Mouse (Mus musculus): ENCODE measurements around the gene Sh3rf1. TPM values are rescaled to one million over a fixed set of nuclear protein-coding genes. Genes with fewer than 3 reads are reported as not detected.

Gene Sh3rf1
- 4.0 and 4.4 TPM in 2 replicates for polyA plus RNA-seq (2012; rRNA removed)

DNA sequence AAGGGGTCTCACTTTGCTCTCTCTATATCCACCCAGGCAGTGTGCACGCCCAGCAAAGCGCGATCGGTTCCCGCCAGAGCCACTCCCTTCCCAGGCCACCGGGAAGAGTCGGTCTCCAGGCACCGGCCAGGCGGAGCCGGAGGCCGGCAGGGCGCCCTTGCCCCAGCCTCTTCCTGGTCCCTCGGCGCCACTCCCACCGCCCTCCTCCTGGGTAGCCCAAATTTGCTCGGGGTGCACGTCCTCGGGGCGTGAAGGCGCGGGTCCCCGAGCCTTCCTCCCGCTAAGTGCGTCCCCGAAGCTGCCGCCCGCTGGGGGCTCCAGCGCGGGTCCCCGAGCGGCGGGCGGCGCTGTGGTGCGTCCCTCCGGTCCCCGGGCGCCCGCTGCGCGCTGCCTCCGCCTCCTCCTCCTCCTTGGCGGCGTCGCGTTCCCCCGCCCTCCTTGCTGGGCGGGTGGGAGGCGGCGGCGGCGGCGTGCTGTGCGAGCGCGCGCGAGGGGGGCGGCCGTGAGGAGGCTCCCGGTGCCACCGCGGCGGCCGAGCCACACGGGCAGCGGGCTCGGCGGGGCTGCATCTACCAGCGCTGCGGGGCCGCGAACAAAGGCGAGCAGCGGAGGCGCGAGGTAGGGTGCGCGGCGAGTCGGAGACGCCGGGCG is at the start of gene Sh3rf1:
Gene Sh3rf1 (plus strand): TSS at position 144 of the 651 bp plus-strand sequence.

Other genes with a start within 250 kb of the Sh3rf1 start
- 4.8 and 5.3 TPM in 2 replicates for gene Clcn3, start 240.6 kb upstream of the Sh3rf1 start, polyA plus RNA-seq (2012; rRNA removed)
- 2.3 and 2.8 TPM in 2 replicates for gene Nek1, start 230.7 kb upstream of the Sh3rf1 start, polyA plus RNA-seq (2012; rRNA removed)